Mouse (Mus musculus) forebrain, embryonic 16.5 days (tissue): Measurements from ENCODE around the gene Ptpa. TPM values are rescaled to one million over a fixed set of nuclear protein-coding genes. Genes with fewer than 3 reads are reported as not detected.
A peak's percentile ranks its signal among the peaks of the same experiment; 100 is the strongest.

Source experiments
- ATAC-seq: fragments of 200-750 bp; cut with Nextera tagmentation; 2 replicates; pipeline ENCODE4 v1.8.0; 2017; ENCODE audit warnings: mild to moderate bottlenecking, moderate library complexity
- H3K27ac ChIP-seq: fragments of 300-500 bp; sonication (generic); 2 replicates; pipeline ENCODE4 v1.5.1; 2014; ENCODE audit warnings: low read length, control low read depth
- H3K27me3 ChIP-seq: fragments of 300-500 bp; sonication (generic); replicated peaks from 2 replicates; pipeline ENCODE4 v1.6.1; 2014; ENCODE audit warnings: low read length; ENCODE audit not compliant: control insufficient read depth, insufficient read depth
- H3K36me3 ChIP-seq: fragments of 300-500 bp; sonication (generic); 2 replicates; pipeline ENCODE4 v1.6.1; 2014; ENCODE audit not compliant: control insufficient read depth, insufficient read depth
- H3K4me1 ChIP-seq: fragments of 300-500 bp; sonication (generic); replicated peaks from 2 replicates; pipeline ENCODE4 v1.6.1; 2014; ENCODE audit warnings: low read length; ENCODE audit not compliant: control insufficient read depth, insufficient read depth
- H3K4me2 ChIP-seq: fragments of 300-500 bp; sonication (generic); 2 replicates; pipeline ENCODE4 v1.6.1; 2014; ENCODE audit warnings: mild to moderate bottlenecking, low read length, control low read depth
- H3K4me3 ChIP-seq: fragments of 300-500 bp; sonication (generic); replicated peaks from 2 replicates; pipeline ENCODE4 v1.5.1; 2014; ENCODE audit warnings: mild to moderate bottlenecking, low read length, control low read depth
- H3K9ac ChIP-seq: fragments of 300-500 bp; sonication (generic); replicated peaks from 2 replicates; pipeline ENCODE4 v1.6.1; 2014; ENCODE audit warnings: low read depth, low read length, control low read depth
- H3K9me3 ChIP-seq: fragments of 300-500 bp; sonication (generic); 2 replicates; pipeline ENCODE4 v1.6.1; 2016; ENCODE audit warnings: low read length; ENCODE audit not compliant: control insufficient read depth
- WGBS: fragments of 180-500 bp; shearing (Covaris S2); extraction: QIAGEN DNeasy Blood & Tissue Kit; methylation state at CpG from one replicate; pipeline ENCODE4 v1.1.7; 2014; 5-methylcytosine and 5-hydroxymethylcytosine counted together
- polyA plus RNA-seq: library from polyadenylated mRNA; unstranded; fragments of >200 nt; fragmentation: Nextera tagmentation; extraction: Ambion mirVana; gene quantifications from 2 replicates; pipeline ENCODE4 v1.2.1, GENCODE M21; 2015

Gene Ptpa
- polyA plus RNA-seq, 1 experiment from 2014 or later, result 163 TPM

DNA sequence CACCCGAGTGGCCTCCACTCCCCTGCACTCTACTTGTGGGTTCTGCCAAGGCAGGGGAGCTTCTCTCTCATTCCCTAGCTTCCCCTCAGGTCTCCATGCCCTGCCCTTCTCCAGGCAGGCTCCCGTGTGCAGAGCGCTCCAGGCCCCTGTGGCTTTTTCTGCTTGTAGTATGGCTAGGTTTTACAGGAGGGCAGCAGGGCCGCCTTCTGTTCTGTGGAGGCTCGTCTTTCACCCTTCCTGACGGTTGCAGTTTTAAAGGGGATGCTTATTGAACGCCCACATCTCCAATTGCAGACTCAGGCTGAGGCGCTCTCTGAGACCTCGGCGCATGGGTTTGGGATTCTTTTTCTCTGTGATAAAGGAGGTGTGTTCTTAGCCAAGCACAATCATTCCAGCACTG lies 3.3 kb downstream of the Ptpa start:
- 29% methylated on average over 10 of the region's 10 CpGs for WGBS
- H3K4me3 ChIP-seq, result no peak overlapping the region
- ATAC-seq, result no peak
- peak overlapping the region; percentile 32; the same call in 1 of the 2 replicates for H3K9ac ChIP-seq
- H3K4me1 ChIP-seq, result peaks cover 39% of the 10 kb centered on the region
- no peaks in the 10 kb centered on the region for H3K27me3 ChIP-seq
- H3K4me2 ChIP-seq, result no peak overlapping the region
- H3K27ac ChIP-seq, result no peak overlapping the region
- H3K36me3 ChIP-seq, result no peaks in the 10 kb centered on the region
- no peaks in the 10 kb centered on the region for H3K9me3 ChIP-seq

GRCm38 (mm10) chr2:30421432-30421831 lies 5.6 kb downstream of the Ptpa start:
- 72% methylated on average over 4 of the region's 4 CpGs for WGBS
- Histone ChIP-seq H3K9me3 (no peaks in the 10 kb centered on the region), H3K27me3 (no peaks in the 10 kb centered on the region), H3K4me1 (peaks cover 29% of the 10 kb centered on the region), H3K4me2 (no peak overlapping the region), H3K27ac (no peak overlapping the region), H3K4me3 (no peak overlapping the region), H3K9ac (no peak overlapping the region), H3K36me3 (no peaks in the 10 kb centered on the region)
- ATAC-seq, result no peak

GRCm38 (mm10) chr2:30429156-30429555 lies 13.3 kb downstream of the Ptpa start:
- no peaks in the 10 kb centered on the region for H3K9me3 ChIP-seq
- H3K4me3 ChIP-seq, result no peak overlapping the region
- peaks cover 41% of the 10 kb centered on the region for H3K36me3 ChIP-seq
- H3K4me1 ChIP-seq, result no peaks in the 10 kb centered on the region
- no peak overlapping the region for H3K9ac ChIP-seq
- H3K27me3 ChIP-seq, result no peaks in the 10 kb centered on the region
- no peak overlapping the region for H3K27ac ChIP-seq
- H3K4me2 ChIP-seq, result no peak overlapping the region
- ATAC-seq, result no peak

- Histone ChIP-seq H3K4me3 (no peak overlapping the region), H3K36me3 (peaks cover 29% of the 10 kb centered on the region), H3K9ac (no peak overlapping the region), H3K9me3 (no peaks in the 10 kb centered on the region), H3K27me3 (no peaks in the 10 kb centered on the region), H3K4me2 (no peak overlapping the region), H3K27ac (no peak overlapping the region), H3K4me1 (peaks cover 4% of the 10 kb centered on the region; the same call in 1 of the 2 replicates)
- peak; percentile 76 for ATAC-seq
- 56% methylated on average over 5 of the region's 5 CpGs for WGBS
These were observed 19.7 kb downstream of the Ptpa start for GRCm38 (mm10) chr2:30435326-30436155.

GRCm38 (mm10) chr2:30436156-30436545 lies 20.3 kb downstream of the Ptpa start:
- Histone ChIP-seq H3K4me1 (peaks cover 10% of the 10 kb centered on the region), H3K9ac (no peak overlapping the region), H3K27ac (no peak overlapping the region), H3K9me3 (no peaks in the 10 kb centered on the region), H3K4me2 (no peak overlapping the region), H3K4me3 (no peak overlapping the region), H3K27me3 (no peaks in the 10 kb centered on the region), H3K36me3 (peaks cover 29% of the 10 kb centered on the region)
- ATAC-seq, result no peak
- WGBS, result 80% methylated on average over 5 of the region's 5 CpGs

- H3K4me2 ChIP-seq, result no peak overlapping the region
- H3K4me1 ChIP-seq, result peaks cover 16% of the 10 kb centered on the region
- no peaks in the 10 kb centered on the region for H3K27me3 ChIP-seq
- 84% methylated on average over 4 of the region's 4 CpGs for WGBS
- no peak overlapping the region for H3K4me3 ChIP-seq
- H3K9ac ChIP-seq, result no peak overlapping the region
- no peaks in the 10 kb centered on the region for H3K9me3 ChIP-seq
- ATAC-seq, result no peak
- H3K36me3 ChIP-seq, result peaks cover 25% of the 10 kb centered on the region
- no peak overlapping the region for H3K27ac ChIP-seq
These were observed 21.0 kb downstream of the Ptpa start for GRCm38 (mm10) chr2:30436809-30437208.

DNA sequence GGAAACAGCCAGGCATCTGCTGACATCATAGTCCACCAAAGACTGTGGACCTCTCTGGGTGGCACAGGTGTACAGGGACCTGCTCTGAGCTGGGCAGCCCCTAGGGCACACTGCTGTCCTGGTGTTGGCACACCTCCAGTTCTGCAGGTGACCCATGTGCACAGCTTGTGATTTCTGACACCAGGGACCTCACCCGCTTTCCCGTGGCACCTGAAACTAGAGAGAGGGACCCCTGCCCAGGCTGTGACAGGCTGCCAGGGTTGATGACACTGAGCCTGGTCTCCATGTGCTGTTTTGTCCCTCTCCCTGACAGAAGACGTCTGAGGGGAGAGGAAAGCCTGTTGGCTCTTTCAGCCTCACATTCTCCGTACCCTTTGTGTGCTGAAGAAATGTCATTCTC lies 22.0 kb downstream of the Ptpa start:
- 97% methylated on average over 4 of the region's 4 CpGs for WGBS
- ATAC-seq, result no peak
- Histone ChIP-seq H3K27me3 (no peaks in the 10 kb centered on the region), H3K36me3 (peaks cover 18% of the 10 kb centered on the region), H3K9ac (no peak overlapping the region), H3K4me1 (peaks cover 26% of the 10 kb centered on the region), H3K4me3 (no peak overlapping the region), H3K4me2 (no peak overlapping the region), H3K27ac (no peak overlapping the region), H3K9me3 (no peaks in the 10 kb centered on the region)

- Histone ChIP-seq H3K4me2 (no peak overlapping the region), H3K27me3 (no peaks in the 10 kb centered on the region), H3K27ac (no peak overlapping the region), H3K4me3 (no peak overlapping the region), H3K36me3 (peaks cover 6% of the 10 kb centered on the region; the same call in 1 of the 2 replicates), H3K9me3 (no peaks in the 10 kb centered on the region), H3K4me1 (peaks cover 31% of the 10 kb centered on the region), H3K9ac (no peak overlapping the region)
- WGBS, result 97% methylated on average over 6 of the region's 6 CpGs
- no peak for ATAC-seq
These were observed 23.8 kb downstream of the Ptpa start for GRCm38 (mm10) chr2:30439631-30440030.

DNA sequence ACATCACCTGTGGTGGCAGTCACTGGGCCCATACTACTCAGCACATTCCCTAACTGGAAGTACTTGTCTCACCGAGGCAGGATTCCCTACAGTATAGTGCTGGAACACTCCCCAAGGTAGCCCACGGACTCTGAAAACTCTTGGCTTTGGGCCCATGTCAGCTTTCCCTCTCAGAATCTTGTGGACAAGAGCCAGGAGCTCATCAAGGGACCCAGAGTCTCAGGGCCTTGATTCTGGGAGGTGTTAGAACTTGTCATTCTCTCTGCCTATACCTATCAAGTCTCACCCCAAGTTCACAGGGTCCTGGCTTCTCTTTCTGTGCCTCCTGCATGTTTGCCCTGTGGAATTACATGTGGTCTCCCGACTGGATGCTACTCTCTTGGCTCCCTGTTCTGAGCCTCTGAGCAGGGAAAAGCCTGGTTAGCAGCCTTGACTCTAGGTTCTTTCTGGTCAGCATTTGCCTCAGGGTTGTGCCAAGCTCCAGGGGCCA lies 24.4 kb downstream of the Ptpa start:
- Histone ChIP-seq H3K27me3 (no peaks in the 10 kb centered on the region), H3K27ac (peak overlapping the region; percentile 96), H3K9me3 (no peaks in the 10 kb centered on the region), H3K36me3 (peaks cover 6% of the 10 kb centered on the region; the same call in 1 of the 2 replicates), H3K4me1 (peaks cover 31% of the 10 kb centered on the region), H3K4me3 (no peak overlapping the region), H3K4me2 (no peak overlapping the region), H3K9ac (no peak overlapping the region)
- ATAC-seq, result no peak
- 29% methylated on average over 3 of the region's 3 CpGs for WGBS
